Comparison of ENCODE assay signal across 18 mouse cellular contexts in genomic region chr19:55401638-55402037, GRCm38 (mm10).
"Had no signal": no experiment of that assay in that cellular context is flagged by ENCODE, and none has a peak within 500 bp of the region (broad histone marks: within the 10 kb centered on the region; RNA-seq: fewer than 3 reads in every experiment).

No protein-coding gene starts in this region.

- H3K9ac ChIP-seq: limb, embryonic 12.5 days; limb, embryonic 15.5 days; liver, embryonic 14.5 days; liver, postnatal 0 days; lung, embryonic 14.5 days; midbrain, embryonic 13.5 days; stomach, embryonic 15.5 days had no signal

- H3K4me3 ChIP-seq: limb, embryonic 12.5 days; limb, embryonic 15.5 days; midbrain, embryonic 10.5 days; midbrain, embryonic 13.5 days; myocyte; stomach, embryonic 15.5 days had no signal

- DNase-seq: kidney, adult 2 months; kidney, postnatal 25 days; layer of hippocampus, postnatal 36 days; left cerebral cortex, postnatal 4 days; liver, postnatal 0 days; lung, embryonic 14.5 days; thymus, postnatal 36 days had no signal

- H3K4me1 ChIP-seq: limb, embryonic 15.5 days; midbrain, embryonic 13.5 days; stomach, embryonic 15.5 days had no signal

- H3K36me3 ChIP-seq: limb, embryonic 12.5 days; limb, embryonic 15.5 days; midbrain, embryonic 13.5 days had no signal

- H3K27ac ChIP-seq: kidney, postnatal 0 days; limb, embryonic 12.5 days; limb, embryonic 15.5 days; liver, embryonic 14.5 days; macrophage; midbrain, embryonic 10.5 days; midbrain, embryonic 13.5 days; stomach, embryonic 15.5 days had no signal

- ATAC-seq: liver, postnatal 0 days; lung, postnatal 0 days; midbrain, embryonic 13.5 days; midbrain, embryonic 16.5 days had no signal

- H3K27me3 ChIP-seq: limb, embryonic 12.5 days; limb, embryonic 15.5 days; midbrain, embryonic 13.5 days; stomach, embryonic 15.5 days had no signal
